Mouse (Mus musculus): Measurements from ENCODE around the gene Ablim1.

DNA sequence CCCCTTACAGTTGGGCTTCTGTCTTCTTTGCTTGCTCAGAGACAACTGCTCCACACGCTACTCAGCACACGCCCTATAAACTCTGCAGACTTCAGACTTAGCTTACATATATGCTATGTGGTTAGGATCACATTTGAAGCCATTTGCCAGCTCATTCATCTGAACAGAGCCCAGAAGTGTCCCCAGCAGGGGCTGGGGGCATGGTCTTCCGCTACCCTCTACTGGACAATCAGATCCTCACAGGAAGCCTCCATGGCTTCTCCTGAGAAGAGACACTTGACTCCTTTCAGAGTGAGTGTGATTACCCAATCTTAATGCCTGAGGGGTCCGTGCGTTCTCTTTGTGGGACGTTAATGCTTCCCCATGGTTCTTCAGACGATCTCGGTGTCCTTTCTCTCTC is 59.6 kb downstream of the Ablim1 start:
- TF ChIP-seq CTCF (IDR thresholded peaks at IDR 0.05; ENCODE audit: borderline replicate concordance, control insufficient read depth, extremely low read depth, insufficient read depth, low read length, poor library complexity) (no peak), POLR2A (IDR thresholded peaks at IDR 0.05; ENCODE audit: control insufficient read depth, extremely low read depth, insufficient read depth, low read length, poor library complexity) (no peak)

All from thymus, adult 2 months (tissue).